ENCODE assay signal across 8 mouse cellular contexts in the genomic region with DNA sequence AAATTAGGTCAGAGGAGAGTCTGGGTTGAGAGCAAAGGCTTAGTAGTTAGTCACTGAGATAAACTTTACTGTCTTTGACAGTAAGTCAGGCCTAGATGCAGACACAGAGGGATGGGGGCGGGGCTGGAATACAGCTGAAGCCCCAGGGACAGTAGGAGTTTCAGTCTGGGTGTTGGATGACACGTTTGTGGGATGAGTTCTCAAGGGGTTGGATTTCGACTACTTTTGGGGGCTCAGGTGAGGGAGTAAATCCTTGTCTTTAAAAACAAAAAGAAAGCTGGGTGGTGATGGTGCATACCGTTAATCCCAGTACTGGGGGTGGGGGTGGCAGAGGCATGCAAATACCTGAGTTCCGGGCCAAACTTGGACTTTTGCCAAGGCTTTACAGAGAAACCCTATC. TPM values are rescaled to one million over a fixed set of nuclear protein-coding genes. Genes with fewer than 3 reads are reported as not detected.
DNase-seq lines count a peak whose midpoint lies in the region; ATAC-seq and TF ChIP-seq lines count a peak whose summit lies in the region.

No protein-coding gene starts in this region.

- H3K4me3 ChIP-seq in heart, embryonic 11.5 days (ENCODE audit: low read depth, low read length), result peak overlapping the region; percentile 55; the same call in 1 of the 2 replicates
- H3K4me3 ChIP-seq in ES-Bruce4 (ENCODE audit: low read depth, low read length), result peak overlapping the region; percentile 44
- 0 out of 2 replicates have a peak overlapping the region, but pooled peaks have one; percentile 41 for H3K4me3 ChIP-seq in embryonic facial prominence, embryonic 12.5 days
- no peak overlapping the region for H3K4me3 ChIP-seq in liver, adult 2 months (ENCODE audit: insufficient read depth, low read depth, low read length)

- H3K27ac ChIP-seq in heart, embryonic 11.5 days (ENCODE audit: low read depth, low read length), result peak overlapping the region; percentile 93
- peak overlapping the region; percentile 93 for H3K27ac ChIP-seq in ES-Bruce4 (ENCODE audit: insufficient read depth, low read length)
- H3K27ac ChIP-seq in embryonic facial prominence, embryonic 12.5 days, result no peak overlapping the region
- peak overlapping the region; percentile 92 for H3K27ac ChIP-seq in liver, adult 2 months (replicated peaks; ENCODE audit: insufficient read depth, low read depth, low read length)

- TF ChIP-seq POLR2A in ES-Bruce4 (IDR thresholded peaks at IDR 0.05; ENCODE audit: insufficient read depth, low read length), result no peak
- TF ChIP-seq POLR2A in liver, adult 2 months (IDR thresholded peaks at IDR 0.05; ENCODE audit: extremely low read depth, insufficient read depth, low read length), result no peak

- no peak for ATAC-seq in heart, embryonic 11.5 days (replicated peaks; ENCODE audit: insufficient number of reproducible peaks, low FRiP score, low TSS enrichment)
- no peak for ATAC-seq in embryonic facial prominence, embryonic 12.5 days (ENCODE audit: insufficient number of reproducible peaks, insufficient read depth, low FRiP score, low TSS enrichment)

- intact Hi-C loops in heart, postnatal 25 days (cut with DNase I), result no loop called here

- H3K9me3 ChIP-seq in heart, embryonic 11.5 days (replicated peaks; ENCODE audit: control insufficient read depth, low read length), result no peaks in the 10 kb centered on the region
- no peaks in the 10 kb centered on the region for H3K9me3 ChIP-seq in ES-Bruce4 (replicated peaks; ENCODE audit: control insufficient read depth, insufficient read depth, low read length, poor library complexity, severe bottlenecking)
- no peaks in the 10 kb centered on the region for H3K9me3 ChIP-seq in embryonic facial prominence, embryonic 12.5 days

- no peak for TF ChIP-seq CTCF in ES-Bruce4 (IDR thresholded peaks at IDR 0.05; ENCODE audit: low read depth, low read length)
- no peak for TF ChIP-seq CTCF in liver, adult 2 months (IDR thresholded peaks at IDR 0.05; ENCODE audit: low read depth, low read length)

- TF ChIP-seq EP300 in ES-Bruce4 (IDR thresholded peaks at IDR 0.05; ENCODE audit: insufficient read depth, low read depth, low read length), result peak; percentile 51; the same call in 1 of the 2 replicates

- H3K4me1 ChIP-seq in heart, embryonic 11.5 days (ENCODE audit: control insufficient read depth, insufficient read depth, low read length), result peaks cover 14% of the 10 kb centered on the region
- H3K4me1 ChIP-seq in ES-Bruce4 (ENCODE audit: control insufficient read depth, insufficient read depth, low read length), result peaks cover 8% of the 10 kb centered on the region
- H3K4me1 ChIP-seq in embryonic facial prominence, embryonic 12.5 days, result peaks cover 15% of the 10 kb centered on the region
- H3K4me1 ChIP-seq in liver, adult 2 months (ENCODE audit: control insufficient read depth, insufficient read depth, low read length), result peaks cover 19% of the 10 kb centered on the region

- H3K4me2 ChIP-seq in heart, embryonic 11.5 days, result peak overlapping the region; percentile 75
- H3K4me2 ChIP-seq in embryonic facial prominence, embryonic 12.5 days (replicated peaks), result no peak overlapping the region

- no peak for DNase-seq in heart, postnatal 25 days (ENCODE audit: low spot score)
- peak; percentile 45 for DNase-seq in liver, adult 2 months (ENCODE audit: extremely low read depth, low read depth, low spot score)
- no peak for DNase-seq in natural killer cell, adult 2 months (ENCODE audit: low spot score in 2 of 2)
- DNase-seq in right cerebral cortex, postnatal 10 days (ENCODE audit: low spot score in 2 of 2), result no peak
- no peak for DNase-seq in cerebellum, adult 11 months

- WGBS in heart, embryonic 11.5 days (ENCODE audit: insufficient replicate concordance), result 19% methylated on average over 5 of the region's 5 CpGs
- 14% methylated on average over 5 of the region's 5 CpGs for WGBS in embryonic facial prominence, embryonic 12.5 days
- WGBS in liver, adult 2 months, result 14% methylated on average over 5 of the region's 5 CpGs

- no peaks in the 10 kb centered on the region for H3K36me3 ChIP-seq in heart, embryonic 11.5 days (ENCODE audit: control insufficient read depth, insufficient read depth, low read length)
- H3K36me3 ChIP-seq in ES-Bruce4 (ENCODE audit: control insufficient read depth, insufficient read depth, low read length, poor library complexity, severe bottlenecking), result no peaks in the 10 kb centered on the region
- no peaks in the 10 kb centered on the region for H3K36me3 ChIP-seq in embryonic facial prominence, embryonic 12.5 days
- no peaks in the 10 kb centered on the region for H3K36me3 ChIP-seq in liver, adult 2 months (ENCODE audit: control insufficient read depth, insufficient read depth, low read length)

- no peaks in the 10 kb centered on the region for H3K27me3 ChIP-seq in heart, embryonic 11.5 days (ENCODE audit: control insufficient read depth, insufficient read depth, low read length)
- H3K27me3 ChIP-seq in ES-Bruce4 (ENCODE audit: control insufficient read depth, insufficient read depth, low read length, poor library complexity, severe bottlenecking), result no peaks in the 10 kb centered on the region
- H3K27me3 ChIP-seq in embryonic facial prominence, embryonic 12.5 days, result no peaks in the 10 kb centered on the region
- H3K27me3 ChIP-seq in liver, adult 2 months (ENCODE audit: control insufficient read depth, insufficient read depth, low read length), result no peaks in the 10 kb centered on the region

- H3K79me2 ChIP-seq in liver, adult 2 months (ENCODE audit: control insufficient read depth, insufficient read depth, low read length), result no peaks in the 10 kb centered on the region

- no peak overlapping the region for H3K9ac ChIP-seq in heart, embryonic 11.5 days (ENCODE audit: low read depth, low read length)
- peak overlapping the region; percentile 87 for H3K9ac ChIP-seq in ES-Bruce4 (ENCODE audit: low read depth, poor library complexity, severe bottlenecking)
- no peak overlapping the region for H3K9ac ChIP-seq in embryonic facial prominence, embryonic 12.5 days
- peak overlapping the region; percentile 54; the same call in 1 of the 2 replicates for H3K9ac ChIP-seq in liver, adult 2 months (ENCODE audit: low read depth, low read length)

RNA-seq across cellular contexts. Expression of gene Sp1, which starts 7.3 kb away (rescaled TPM):
- polyA plus RNA-seq in heart, embryonic 11.5 days (2014; fragmentation: Nextera tagmentation; extraction: Ambion mirVana), result 7.5 and 8.1 TPM in 2 replicates
- 10 to 100 TPM; 42.7 to 44.4 TPM for total RNA-seq in heart, postnatal 25 days (2021)
- 103 and 106 TPM in 2 replicates for polyA plus RNA-seq in ES-Bruce4 (2011; ENCODE audit: insufficient read depth, insufficient read length, low read depth, missing spikeins)
- polyA plus RNA-seq in embryonic facial prominence, embryonic 12.5 days (2016; fragmentation: Nextera tagmentation; extraction: Ambion mirVana), result 12.0 TPM in 2 replicates
- total RNA-seq in liver, adult 2 months (2014; rRNA removed), result 16.7 and 18.2 TPM in 2 replicates
- 7.3 and 7.6 TPM in 2 replicates for polyA plus RNA-seq in liver, adult 2 months (2012; rRNA removed)

RNA-seq across cellular contexts. Expression of gene Sp7, which starts 31.6 kb away (rescaled TPM):
- polyA plus RNA-seq in heart, embryonic 11.5 days (2014; fragmentation: Nextera tagmentation; extraction: Ambion mirVana), result 0.20 and 0.52 TPM in 2 replicates
- not detected for total RNA-seq in heart, postnatal 25 days (2021)
- not detected in 2 replicates for polyA plus RNA-seq in ES-Bruce4 (2011; ENCODE audit: insufficient read depth, insufficient read length, low read depth, missing spikeins)
- 8.5 and 9.4 TPM in 2 replicates for polyA plus RNA-seq in embryonic facial prominence, embryonic 12.5 days (2016; fragmentation: Nextera tagmentation; extraction: Ambion mirVana)
- not detected in 2 replicates for total RNA-seq in liver, adult 2 months (2014; rRNA removed)
- not detected in 2 replicates for polyA plus RNA-seq in liver, adult 2 months (2012; rRNA removed)

RNA-seq across cellular contexts. Expression of gene Amhr2, which starts 46.5 kb away (rescaled TPM):
- polyA plus RNA-seq in heart, embryonic 11.5 days (2014; fragmentation: Nextera tagmentation; extraction: Ambion mirVana), result 0.93 and 1.2 TPM in 2 replicates
- total RNA-seq in heart, postnatal 25 days (2021), result under 1 TPM; 0.68 to 0.84 TPM
- polyA plus RNA-seq in ES-Bruce4 (2011; ENCODE audit: insufficient read depth, insufficient read length, low read depth, missing spikeins), result 1.8 and 2.8 TPM in 2 replicates
- polyA plus RNA-seq in embryonic facial prominence, embryonic 12.5 days (2016; fragmentation: Nextera tagmentation; extraction: Ambion mirVana), result 0.13 and 0.60 TPM in 2 replicates
- 0.07 and 0.09 TPM in 2 replicates for total RNA-seq in liver, adult 2 months (2014; rRNA removed)
- polyA plus RNA-seq in liver, adult 2 months (2012; rRNA removed), result 0.40 and 0.49 TPM in 2 replicates

RNA-seq across cellular contexts. Expression of gene Aaas, which starts 48.1 kb away (rescaled TPM):
- polyA plus RNA-seq in heart, embryonic 11.5 days (2014; fragmentation: Nextera tagmentation; extraction: Ambion mirVana), result 62.9 and 64.9 TPM in 2 replicates
- 10 to 100 TPM; 10.2 to 11.2 TPM for total RNA-seq in heart, postnatal 25 days (2021)
- polyA plus RNA-seq in ES-Bruce4 (2011; ENCODE audit: insufficient read depth, insufficient read length, low read depth, missing spikeins), result 196 and 252 TPM in 2 replicates
- 78.4 and 89.3 TPM in 2 replicates for polyA plus RNA-seq in embryonic facial prominence, embryonic 12.5 days (2016; fragmentation: Nextera tagmentation; extraction: Ambion mirVana)
- total RNA-seq in liver, adult 2 months (2014; rRNA removed), result 4.0 and 8.3 TPM in 2 replicates
- 18.9 and 24.0 TPM in 2 replicates for polyA plus RNA-seq in liver, adult 2 months (2012; rRNA removed)

Comparison
In these comparisons a context has a peak if more than half of its experiments do, and no peak if none do; other contexts are left out.
1. H3K9ac ChIP-seq: peak in ES-Bruce4 (single experiment) and liver, adult 2 months (single experiment); none in heart, embryonic 11.5 days (single experiment) and embryonic facial prominence, embryonic 12.5 days (single experiment).